Comparison of ENCODE assay signal across 17 mouse cellular contexts in genomic region chr11:53058557-53058956, GRCm38 (mm10).
DNase-seq lines count a peak whose midpoint lies in the region; ATAC-seq and TF ChIP-seq lines count a peak whose summit lies in the region.
"Had no signal": no experiment of that assay in that cellular context is flagged by ENCODE, and none has a peak within 500 bp of the region (broad histone marks: within the 10 kb centered on the region; RNA-seq: fewer than 3 reads in every experiment).

No protein-coding gene starts in this region.

- TF ChIP-seq CTCF in heart, adult 2 months (IDR thresholded peaks at IDR 0.05): no peak
- no peak for TF ChIP-seq CTCF in kidney, postnatal 0 days (IDR thresholded peaks at IDR 0.05; ENCODE audit: low read depth)
- TF ChIP-seq CTCF in thymus, adult 2 months (IDR thresholded peaks at IDR 0.05; ENCODE audit: borderline replicate concordance, control insufficient read depth, extremely low read depth, insufficient read depth, low read length, poor library complexity): no peak

- TF ChIP-seq EP300 in heart, adult 2 months (IDR thresholded peaks at IDR 0.05; ENCODE audit: insufficient read depth, low read depth, low read length): no peak

- no peak for DNase-seq in heart, embryonic 10.5 days (ENCODE audit: low spot score)
- no peak for DNase-seq in heart, adult 2 months
- DNase-seq in kidney, postnatal 0 days (ENCODE audit: low spot score): peak; percentile 49
- DNase-seq in kidney, postnatal 25 days: no peak
- peak; percentile 21 for DNase-seq in right cerebral cortex, postnatal 14 days
- no peak for DNase-seq in right cerebral cortex, postnatal 10 days (ENCODE audit: low spot score in 2 of 2)
- no peak for DNase-seq in thymus, adult 2 months
- DNase-seq: adrenal gland, adult 2 months; gastrocnemius, adult 2 months; heart, adult 11 months; kidney, adult 18-20 months; thymus, postnatal 14 days had no signal

- H3K9ac ChIP-seq in heart, adult 2 months (ENCODE audit: low read depth, low read length): no peak overlapping the region
- H3K9ac ChIP-seq in kidney, postnatal 0 days (ENCODE audit: low read depth, low read length): no peak overlapping the region

- H3K4me2 ChIP-seq in kidney, postnatal 0 days (ENCODE audit: low read length): no peak overlapping the region

- no peak overlapping the region for H3K4me3 ChIP-seq in heart, embryonic 10.5 days
- H3K4me3 ChIP-seq in heart, adult 2 months: no peak overlapping the region
- no peak overlapping the region for H3K4me3 ChIP-seq in kidney, postnatal 0 days (replicated peaks; ENCODE audit: low read depth, low read length)
- no peak overlapping the region for H3K4me3 ChIP-seq in thymus, adult 2 months (ENCODE audit: control insufficient read depth, insufficient read depth, low read length)
- H3K4me3 ChIP-seq: erythroblast, embryonic 14.5 days; gastrocnemius, adult 2 months had no signal

- TF ChIP-seq POLR2A in heart, adult 2 months (IDR thresholded peaks at IDR 0.05; ENCODE audit: insufficient read depth, low read depth, low read length): no peak
- no peak for TF ChIP-seq POLR2A in thymus, adult 2 months (IDR thresholded peaks at IDR 0.05; ENCODE audit: control insufficient read depth, extremely low read depth, insufficient read depth, low read length, poor library complexity)

- peak; percentile 46; the same call in 1 of the 2 replicates for ATAC-seq in kidney, postnatal 0 days (replicated peaks; ENCODE audit: low FRiP score, low read depth)
- ATAC-seq: forebrain, embryonic 14.5 days; lung, postnatal 0 days had no signal

- H3K79me2 ChIP-seq in heart, adult 2 months (replicated peaks; ENCODE audit: control insufficient read depth, insufficient read depth, low read length): no peaks in the 10 kb centered on the region

- no peaks in the 10 kb centered on the region for H3K9me3 ChIP-seq in heart, embryonic 10.5 days
- no peaks in the 10 kb centered on the region for H3K9me3 ChIP-seq in kidney, postnatal 0 days (replicated peaks; ENCODE audit: low read length)

- WGBS in heart, embryonic 10.5 days: 16% methylated on average over 7 of the region's 7 CpGs
- 31% methylated on average over 7 of the region's 7 CpGs for WGBS in heart, adult 2 months
- 7% methylated on average over 7 of the region's 7 CpGs for WGBS in kidney, postnatal 0 days
- WGBS in thymus, adult 2 months: 73% methylated on average over 7 of the region's 7 CpGs

- no peaks in the 10 kb centered on the region for H3K27me3 ChIP-seq in heart, embryonic 10.5 days (ENCODE audit: insufficient read depth, poor library complexity, severe bottlenecking)
- H3K27me3 ChIP-seq in heart, adult 2 months (ENCODE audit: control insufficient read depth, insufficient read depth, low read length): no peaks in the 10 kb centered on the region
- no peaks in the 10 kb centered on the region for H3K27me3 ChIP-seq in kidney, postnatal 0 days (ENCODE audit: insufficient read depth, low read length)
- no peaks in the 10 kb centered on the region for H3K27me3 ChIP-seq in thymus, adult 2 months (ENCODE audit: control insufficient read depth, insufficient read depth, low read length)

- H3K27ac ChIP-seq in heart, embryonic 10.5 days: peak overlapping the region; percentile 26
- H3K27ac ChIP-seq in heart, adult 2 months: no peak overlapping the region
- H3K27ac ChIP-seq in kidney, postnatal 0 days: no peak overlapping the region
- H3K27ac ChIP-seq in thymus, adult 2 months (ENCODE audit: control insufficient read depth, insufficient read depth, low read length): no peak overlapping the region
- H3K27ac ChIP-seq: gastrocnemius, adult 2 months; hindbrain, postnatal 0 days; stomach, postnatal 0 days had no signal

- peaks cover 13% of the 10 kb centered on the region for H3K4me1 ChIP-seq in heart, embryonic 10.5 days
- H3K4me1 ChIP-seq in heart, adult 2 months (ENCODE audit: control insufficient read depth, insufficient read depth, low read length): no peaks in the 10 kb centered on the region
- no peaks in the 10 kb centered on the region; the same call in 1 of the 2 replicates for H3K4me1 ChIP-seq in kidney, postnatal 0 days (replicated peaks; ENCODE audit: insufficient read depth, low read length)
- peaks cover 21% of the 10 kb centered on the region for H3K4me1 ChIP-seq in thymus, adult 2 months (replicated peaks; ENCODE audit: control insufficient read depth, insufficient read depth, low read length)

- H3K36me3 ChIP-seq in heart, embryonic 10.5 days: no peaks in the 10 kb centered on the region
- no peaks in the 10 kb centered on the region for H3K36me3 ChIP-seq in heart, adult 2 months (ENCODE audit: control insufficient read depth, insufficient read depth, low read length)
- no peaks in the 10 kb centered on the region for H3K36me3 ChIP-seq in kidney, postnatal 0 days (ENCODE audit: insufficient read depth, low read length)
- H3K36me3 ChIP-seq in thymus, adult 2 months (ENCODE audit: control insufficient read depth, insufficient read depth, low read length): no peaks in the 10 kb centered on the region

- intact Hi-C loops in heart, adult 2 months (cut with DNase I): no loop called here

Comparison
In these comparisons a context has a peak if more than half of its experiments do, and no peak if none do; other contexts are left out.
1. DNase-seq: peak in kidney, postnatal 0 days (single experiment) and right cerebral cortex, postnatal 14 days (single experiment); none in heart, embryonic 10.5 days (single experiment), heart, adult 2 months (0 of 2), kidney, postnatal 25 days (0 of 2), right cerebral cortex, postnatal 10 days (0 of 2) and thymus, adult 2 months (single experiment).